Mouse (Mus musculus) liver, embryonic 15.5 days (tissue): ENCODE data around the gene Ndufaf8. TPM values are rescaled to one million over a fixed set of nuclear protein-coding genes. Genes with fewer than 3 reads are reported as not detected.

ENCODE experiments used
- ATAC-seq: fragments of 200-750 bp; cut with Nextera tagmentation; 2 replicates; pipeline ENCODE4 v1.8.0; 2017; ENCODE audit warnings: moderate number of reproducible peaks, mild to moderate bottlenecking, moderate library complexity; ENCODE audit not compliant: insufficient read depth
- H3K27ac ChIP-seq: fragments of 300-500 bp; sonication (generic); replicated peaks from 2 replicates; pipeline ENCODE4 v1.5.1; 2015; ENCODE audit warnings: mild to moderate bottlenecking, inconsistent platforms
- H3K27me3 ChIP-seq: fragments of 300-500 bp; sonication (generic); 2 replicates; pipeline ENCODE4 v1.6.1; 2015; ENCODE audit warnings: mild to moderate bottlenecking, inconsistent platforms
- H3K36me3 ChIP-seq: fragments of 300-500 bp; sonication (generic); replicated peaks from 2 replicates; pipeline ENCODE4 v1.6.1; 2015; ENCODE audit warnings: moderate library complexity, mild to moderate bottlenecking, inconsistent platforms
- H3K4me1 ChIP-seq: fragments of 300-500 bp; sonication (generic); replicated peaks from 2 replicates; pipeline ENCODE4 v1.6.1; 2015; ENCODE audit warnings: inconsistent platforms
- H3K4me2 ChIP-seq: fragments of 300-500 bp; sonication (generic); 2 replicates; pipeline ENCODE4 v1.6.1; 2015; ENCODE audit warnings: moderate library complexity, mild to moderate bottlenecking, inconsistent platforms
- H3K4me3 ChIP-seq: fragments of 300-500 bp; sonication (generic); replicated peaks from 2 replicates; pipeline ENCODE4 v1.5.1; 2015; ENCODE audit warnings: mild to moderate bottlenecking, inconsistent platforms
- H3K9ac ChIP-seq: fragments of 300-500 bp; sonication (generic); 2 replicates; pipeline ENCODE4 v1.6.1; 2015; ENCODE audit warnings: moderate library complexity, mild to moderate bottlenecking, inconsistent platforms
- H3K9me3 ChIP-seq: fragments of 300-500 bp; sonication (generic); replicated peaks from 2 replicates; pipeline ENCODE4 v1.6.1; 2016; ENCODE audit warnings: inconsistent platforms
- WGBS: fragments of 180-500 bp; shearing (Covaris S2); methylation state at CpG from one replicate; pipeline ENCODE4 v1.1.7; 2015; ENCODE audit warnings: mixed read lengths; ENCODE audit not compliant: insufficient replicate concordance; 5-methylcytosine and 5-hydroxymethylcytosine counted together
- polyA plus RNA-seq: library from polyadenylated mRNA; unstranded; fragments of >200 nt; fragmentation: Nextera tagmentation; extraction: Ambion mirVana; gene quantifications from 2 replicates; pipeline ENCODE4 v1.2.1, GENCODE M21; 2015

Gene Ndufaf8
- polyA plus RNA-seq, 1 experiment from 2014 or later: 38.9 TPM

GRCm38 (mm10) chr11:120065291-120065690 is 33.4 kb upstream of the Ndufaf8 start:
- Histone ChIP-seq H3K9ac (no peak overlapping the region), H3K4me2 (no peak overlapping the region), H3K4me3 (no peak overlapping the region), H3K9me3 (no peaks in the 10 kb centered on the region), H3K27ac (no peak overlapping the region), H3K36me3 (no peaks in the 10 kb centered on the region), H3K4me1 (no peaks in the 10 kb centered on the region; the same call in 1 of the 2 replicates), H3K27me3 (peaks cover 4% of the 10 kb centered on the region; the same call in 1 of the 2 replicates)
- no peak for ATAC-seq
- WGBS: 32% methylated on average over 10 of the region's 10 CpGs

GRCm38 (mm10) chr11:120067834-120068233 is 30.9 kb upstream of the Ndufaf8 start:
- no peak for ATAC-seq

GRCm38 (mm10) chr11:120069261-120069660 is 29.5 kb upstream of the Ndufaf8 start:
- no peak for ATAC-seq
- WGBS: 65% methylated on average over 11 of the region's 11 CpGs
- Histone ChIP-seq H3K4me1 (no peaks in the 10 kb centered on the region; the same call in 1 of the 2 replicates), H3K27ac (no peak overlapping the region), H3K4me3 (no peak overlapping the region), H3K27me3 (no peaks in the 10 kb centered on the region), H3K9ac (no peak overlapping the region), H3K9me3 (no peaks in the 10 kb centered on the region), H3K4me2 (no peak overlapping the region), H3K36me3 (peaks cover 8% of the 10 kb centered on the region; the same call in 1 of the 2 replicates)

More at GRCm38 (mm10) chr11:120067834-120068233, 30.9 kb upstream of the Ndufaf8 start:
- Histone ChIP-seq H3K27ac (no peak overlapping the region), H3K4me1 (no peaks in the 10 kb centered on the region; the same call in 1 of the 2 replicates), H3K27me3 (no peaks in the 10 kb centered on the region), H3K4me2 (no peak overlapping the region), H3K4me3 (no peak overlapping the region), H3K9ac (no peak overlapping the region), H3K9me3 (no peaks in the 10 kb centered on the region), H3K36me3 (peaks cover 8% of the 10 kb centered on the region; the same call in 1 of the 2 replicates)
- whole genome bisulfite sequencing: 76% methylated on average over 17 of the region's 17 CpGs

GRCm38 (mm10) chr11:120070286-120070930 is 28.3 kb upstream of the Ndufaf8 start:
- peaks cover 8% of the 10 kb centered on the region; the same call in 1 of the 2 replicates for H3K36me3 ChIP-seq
- no peaks in the 10 kb centered on the region for H3K27me3 ChIP-seq
- H3K27ac ChIP-seq: no peak overlapping the region
- no peak overlapping the region for H3K4me3 ChIP-seq
- no peak for ATAC-seq
- no peaks in the 10 kb centered on the region for H3K9me3 ChIP-seq
- 85% methylated on average over 27 of the region's 27 CpGs for WGBS
- no peak overlapping the region for H3K4me2 ChIP-seq
- no peaks in the 10 kb centered on the region; the same call in 1 of the 2 replicates for H3K4me1 ChIP-seq
- no peak overlapping the region for H3K9ac ChIP-seq

- Histone ChIP-seq H3K9me3 (no peaks in the 10 kb centered on the region), H3K4me3 (no peak overlapping the region), H3K4me1 (no peaks in the 10 kb centered on the region), H3K9ac (no peak overlapping the region), H3K36me3 (peaks cover 8% of the 10 kb centered on the region; the same call in 1 of the 2 replicates), H3K4me2 (no peak overlapping the region), H3K27ac (no peak overlapping the region), H3K27me3 (no peaks in the 10 kb centered on the region)
- 56% methylated on average over 12 of the region's 12 CpGs for WGBS
- ATAC-seq: no peak
Measured at GRCm38 (mm10) chr11:120071065-120071464, 27.7 kb upstream of the Ndufaf8 start.

GRCm38 (mm10) chr11:120071731-120072320 is 26.9 kb upstream of the Ndufaf8 start:
- Histone ChIP-seq H3K9ac (no peak overlapping the region), H3K4me3 (no peak overlapping the region), H3K4me2 (no peak overlapping the region), H3K27me3 (no peaks in the 10 kb centered on the region), H3K4me1 (no peaks in the 10 kb centered on the region), H3K36me3 (peaks cover 8% of the 10 kb centered on the region; the same call in 1 of the 2 replicates), H3K27ac (no peak overlapping the region), H3K9me3 (no peaks in the 10 kb centered on the region)
- ATAC-seq: no peak
- WGBS: 71% methylated on average over 7 of the region's 7 CpGs

GRCm38 (mm10) chr11:120072986-120073647 is 25.6 kb upstream of the Ndufaf8 start:
- H3K4me3 ChIP-seq: no peak overlapping the region
- H3K4me2 ChIP-seq: no peak overlapping the region
- no peak overlapping the region for H3K27ac ChIP-seq
- H3K4me1 ChIP-seq: no peaks in the 10 kb centered on the region
- H3K9ac ChIP-seq: no peak overlapping the region
- H3K27me3 ChIP-seq: no peaks in the 10 kb centered on the region
- WGBS: 84% methylated on average over 9 of the region's 9 CpGs
- ATAC-seq: no peak
- H3K9me3 ChIP-seq: no peaks in the 10 kb centered on the region
- H3K36me3 ChIP-seq: peaks cover 8% of the 10 kb centered on the region; the same call in 1 of the 2 replicates

GRCm38 (mm10) chr11:120076191-120076590 is 22.5 kb upstream of the Ndufaf8 start:
- WGBS: 60% methylated on average over 3 of the region's 3 CpGs
- Histone ChIP-seq H3K4me1 (no peaks in the 10 kb centered on the region), H3K9me3 (no peaks in the 10 kb centered on the region), H3K27ac (no peak overlapping the region), H3K36me3 (peaks cover 13% of the 10 kb centered on the region; the same call in 1 of the 2 replicates), H3K4me2 (no peak overlapping the region), H3K9ac (no peak overlapping the region), H3K4me3 (no peak overlapping the region), H3K27me3 (no peaks in the 10 kb centered on the region)
- ATAC-seq: no peak

GRCm38 (mm10) chr11:120080282-120080681 is 18.4 kb upstream of the Ndufaf8 start:
- H3K4me2 ChIP-seq: no peak overlapping the region
- H3K27ac ChIP-seq: no peak overlapping the region
- WGBS: 76% methylated on average over 6 of the region's 6 CpGs
- no peaks in the 10 kb centered on the region for H3K4me1 ChIP-seq
- 0 out of 2 replicates have a peak, but pooled peaks cover 9% of the 10 kb centered on the region for H3K36me3 ChIP-seq
- no peaks in the 10 kb centered on the region for H3K9me3 ChIP-seq
- no peaks in the 10 kb centered on the region for H3K27me3 ChIP-seq
- H3K9ac ChIP-seq: no peak overlapping the region
- H3K4me3 ChIP-seq: no peak overlapping the region
- no peak for ATAC-seq

- no peaks in the 10 kb centered on the region for H3K27me3 ChIP-seq
- ATAC-seq: peak; percentile 40
- under 1% methylated on average over 25 of the region's 25 CpGs for WGBS
Measured at GRCm38 (mm10) chr11:120085891-120086627, 12.7 kb upstream of the Ndufaf8 start.

More at GRCm38 (mm10) chr11:120085891-120086627, 12.7 kb upstream of the Ndufaf8 start:
- Histone ChIP-seq H3K36me3 (peaks cover 12% of the 10 kb centered on the region; the same call in 1 of the 2 replicates), H3K4me1 (peaks cover 27% of the 10 kb centered on the region), H3K4me3 (peak overlapping the region; percentile 91), H3K9me3 (no peaks in the 10 kb centered on the region), H3K9ac (peak overlapping the region; percentile 94), H3K4me2 (peak overlapping the region; percentile 99), H3K27ac (peak overlapping the region; percentile 67)
